Mouse (Mus musculus): Measurements from ENCODE around the gene Dnah7c.
"Not testable (repeated sequence)": the region's sequence is repeated elsewhere in the genome, so short reads cannot be mapped to it uniquely, and the experiment has no call there.

DNA sequence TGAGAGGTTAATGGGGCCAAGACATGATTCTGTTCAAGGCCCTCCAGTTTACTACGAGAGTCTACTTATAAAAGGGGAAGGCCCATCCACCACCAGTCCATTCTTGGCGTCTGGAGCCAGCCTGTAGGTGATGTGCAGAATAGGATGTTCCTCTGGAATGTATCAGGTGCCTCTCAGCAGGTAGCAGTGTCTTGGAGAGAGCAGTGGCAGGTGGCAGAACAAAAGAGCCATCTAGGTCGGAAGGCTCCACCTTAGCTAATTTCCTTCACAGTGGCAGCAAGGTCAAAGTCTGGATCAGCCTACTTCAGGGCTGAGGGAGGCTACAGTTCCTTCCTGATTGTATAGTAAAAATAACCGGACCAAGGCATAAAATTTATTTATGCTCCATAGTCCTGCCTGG lies 224.4 kb downstream of the Dnah7c start:
- not testable (repeated sequence) for TF ChIP-seq EP300, CTCF (IDR thresholded peaks at IDR 0.05; ENCODE audit: low read depth)

Measured in heart, postnatal 0 days (tissue).